Mouse (Mus musculus) liver, postnatal 0 days (tissue): ENCODE results near the gene Fhdc1. TPM values are rescaled to one million over a fixed set of nuclear protein-coding genes. Genes with fewer than 3 reads are reported as not detected.

Source experiments
- ATAC-seq: fragments of 200-750 bp; cut with Nextera tagmentation; 2 replicates; pipeline ENCODE4 v1.8.0; 2017; ENCODE audit warnings: mild to moderate bottlenecking, moderate library complexity
- DNase-seq: peaks from one replicate; pipeline ENCODE4 v3.0.0-alpha.2; 2016
- H3K27ac ChIP-seq: fragments of 300-500 bp; sonication (generic); 2 replicates; pipeline ENCODE4 v1.5.1; 2014; ENCODE audit warnings: antibody characterized with exemption, moderate library complexity, mild to moderate bottlenecking, low read depth
- H3K27me3 ChIP-seq: fragments of 300-500 bp; sonication (generic); 2 replicates; pipeline ENCODE4 v1.6.1; 2014; ENCODE audit warnings: low read length, control low read depth, mixed read lengths; ENCODE audit not compliant: insufficient read depth
- H3K36me3 ChIP-seq: fragments of 300-500 bp; sonication (generic); replicated peaks from 2 replicates; pipeline ENCODE4 v1.6.1; 2014; ENCODE audit warnings: mild to moderate bottlenecking, control low read depth, low read length, moderate library complexity, mixed read lengths; ENCODE audit not compliant: insufficient read depth
- H3K4me1 ChIP-seq: fragments of 300-500 bp; sonication (generic); 2 replicates; pipeline ENCODE4 v1.6.1; 2014; ENCODE audit warnings: antibody characterized with exemption, mild to moderate bottlenecking, control low read depth; ENCODE audit not compliant: insufficient read depth
- H3K4me2 ChIP-seq: fragments of 300-500 bp; sonication (generic); 2 replicates; pipeline ENCODE4 v1.6.1; 2014; ENCODE audit warnings: low read depth, mild to moderate bottlenecking, low read length, moderate library complexity, mixed read lengths
- H3K4me3 ChIP-seq: fragments of 300-500 bp; sonication (generic); 2 replicates; pipeline ENCODE4 v1.5.1; 2014; ENCODE audit warnings: low read depth, low read length
- H3K9ac ChIP-seq: fragments of 300-500 bp; sonication (generic); replicated peaks from 2 replicates; pipeline ENCODE4 v1.6.1; 2014; ENCODE audit warnings: mild to moderate bottlenecking, moderate library complexity
- H3K9me3 ChIP-seq: fragments of 300-500 bp; sonication (generic); 2 replicates; pipeline ENCODE4 v1.6.1; 2016; ENCODE audit warnings: mild to moderate bottlenecking, control low read depth, low read length, mixed read lengths
- CTCF ChIP-seq: sonication (generic); IDR thresholded peaks from 2 replicates; pipeline ENCODE4 v1.5.1; 2016; ENCODE audit warnings: antibody characterized with exemption, low read depth
- EP300 ChIP-seq: IDR thresholded peaks from 2 replicates; pipeline ENCODE4 v1.6.1; 2016; ENCODE audit warnings: antibody characterized with exemption, low read depth, mild to moderate bottlenecking
- WGBS: fragments of 180-500 bp; shearing (Covaris S2); extraction: QIAGEN DNeasy Blood & Tissue Kit; methylation state at CpG from one replicate; pipeline ENCODE4 v1.1.7; 2014; ENCODE audit not compliant: insufficient replicate concordance; 5-methylcytosine and 5-hydroxymethylcytosine counted together
- polyA plus RNA-seq: library from polyadenylated mRNA; unstranded; fragments of >200 nt; fragmentation: Nextera tagmentation; extraction: Ambion mirVana; gene quantifications from 2 replicates; pipeline ENCODE4 v1.2.1, GENCODE M21; 2015

Fhdc1 gene
- polyA plus RNA-seq, 1 experiment from 2014 or later = 19.1 TPM

GRCm38 (mm10) chr3:84413868-84414267 lies 66.4 kb downstream of the Fhdc1 start:
- no peak for ATAC-seq
- H3K27me3 ChIP-seq = no peaks in the 10 kb centered on the region
- no peak overlapping the region for H3K9ac ChIP-seq
- H3K4me2 ChIP-seq = peak overlapping the region; percentile 7; the same call in 1 of the 2 replicates
- peaks cover 18% of the 10 kb centered on the region for H3K4me1 ChIP-seq
- no peaks in the 10 kb centered on the region for H3K36me3 ChIP-seq
- no peak for DNase-seq
- H3K9me3 ChIP-seq = no peaks in the 10 kb centered on the region
- WGBS = 28% methylated on average over 4 of the region's 4 CpGs
- H3K27ac ChIP-seq = no peak overlapping the region
- TF ChIP-seq EP300 (no peak), CTCF (no peak)
- no peak overlapping the region for H3K4me3 ChIP-seq

GRCm38 (mm10) chr3:84412920-84413319 lies 67.3 kb downstream of the Fhdc1 start:
- no peak overlapping the region for H3K9ac ChIP-seq
- H3K4me1 ChIP-seq = peaks cover 18% of the 10 kb centered on the region
- H3K27ac ChIP-seq = no peak overlapping the region
- no peak overlapping the region for H3K4me3 ChIP-seq
- H3K36me3 ChIP-seq = no peaks in the 10 kb centered on the region
- peak overlapping the region; percentile 7; the same call in 1 of the 2 replicates for H3K4me2 ChIP-seq
- H3K9me3 ChIP-seq = no peaks in the 10 kb centered on the region
- TF ChIP-seq EP300 (no peak), CTCF (no peak)
- peak; percentile 59 for ATAC-seq
- no peaks in the 10 kb centered on the region for H3K27me3 ChIP-seq
- no peak for DNase-seq
- 29% methylated on average over 5 of the region's 5 CpGs for WGBS

- ATAC-seq (no peak), DNase-seq (no peak)
- no peaks in the 10 kb centered on the region for H3K9me3 ChIP-seq
- H3K4me2 ChIP-seq = no peak overlapping the region
- no peaks in the 10 kb centered on the region for H3K36me3 ChIP-seq
- H3K4me1 ChIP-seq = peaks cover 18% of the 10 kb centered on the region
- 86% methylated on average over 3 of the region's 3 CpGs for WGBS
- H3K27ac ChIP-seq = no peak overlapping the region
- H3K9ac ChIP-seq = no peak overlapping the region
- no peak for TF ChIP-seq CTCF
- no peak for TF ChIP-seq EP300
- H3K27me3 ChIP-seq = no peaks in the 10 kb centered on the region
- H3K4me3 ChIP-seq = no peak overlapping the region
These were observed 70.8 kb downstream of the Fhdc1 start for GRCm38 (mm10) chr3:84409474-84409862.

GRCm38 (mm10) chr3:84408756-84409473 lies 71.3 kb downstream of the Fhdc1 start:
- Histone ChIP-seq H3K27ac (no peak overlapping the region), H3K4me3 (no peak overlapping the region), H3K27me3 (no peaks in the 10 kb centered on the region), H3K4me1 (peaks cover 16% of the 10 kb centered on the region), H3K36me3 (no peaks in the 10 kb centered on the region), H3K4me2 (no peak overlapping the region), H3K9me3 (no peaks in the 10 kb centered on the region), H3K9ac (no peak overlapping the region)
- DNase-seq = no peak
- 64% methylated on average over 13 of the region's 13 CpGs for WGBS
- ATAC-seq = no peak
- no peak for TF ChIP-seq CTCF
- TF ChIP-seq EP300 = no peak

GRCm38 (mm10) chr3:84405523-84405922 lies 74.7 kb downstream of the Fhdc1 start:
- DNase-seq = no peak
- Histone ChIP-seq H3K9me3 (no peaks in the 10 kb centered on the region), H3K27ac (no peak overlapping the region), H3K4me3 (no peak overlapping the region), H3K4me2 (no peak overlapping the region), H3K9ac (no peak overlapping the region), H3K4me1 (no peaks in the 10 kb centered on the region), H3K36me3 (no peaks in the 10 kb centered on the region), H3K27me3 (no peaks in the 10 kb centered on the region)
- 79% methylated on average over 4 of the region's 4 CpGs for WGBS
- no peak for ATAC-seq
- no peak for TF ChIP-seq CTCF
- no peak for TF ChIP-seq EP300

GRCm38 (mm10) chr3:84403389-84403788 lies 76.8 kb downstream of the Fhdc1 start:
- ATAC-seq = no peak
- WGBS = 66% methylated on average over 5 of the region's 5 CpGs
- no peak for TF ChIP-seq CTCF
- no peak for TF ChIP-seq EP300
- Histone ChIP-seq H3K27me3 (no peaks in the 10 kb centered on the region), H3K27ac (no peak overlapping the region), H3K9me3 (no peaks in the 10 kb centered on the region), H3K4me2 (no peak overlapping the region), H3K4me3 (no peak overlapping the region), H3K4me1 (no peaks in the 10 kb centered on the region), H3K36me3 (no peaks in the 10 kb centered on the region), H3K9ac (no peak overlapping the region)
- no peak for DNase-seq

- no peak for TF ChIP-seq EP300
- H3K9ac ChIP-seq = no peak overlapping the region
- H3K36me3 ChIP-seq = no peaks in the 10 kb centered on the region
- H3K4me3 ChIP-seq = no peak overlapping the region
- 61% methylated on average over 2 of the region's 2 CpGs for WGBS
- no peak overlapping the region for H3K4me2 ChIP-seq
- no peaks in the 10 kb centered on the region for H3K27me3 ChIP-seq
- ATAC-seq = no peak
- H3K4me1 ChIP-seq = no peaks in the 10 kb centered on the region
- no peak overlapping the region for H3K27ac ChIP-seq
- H3K9me3 ChIP-seq = no peaks in the 10 kb centered on the region
- no peak for DNase-seq
These were observed 77.5 kb downstream of the Fhdc1 start for GRCm38 (mm10) chr3:84402716-84403115.
